Mouse (Mus musculus): Measurements from ENCODE around the gene Gm19426.

DNA sequence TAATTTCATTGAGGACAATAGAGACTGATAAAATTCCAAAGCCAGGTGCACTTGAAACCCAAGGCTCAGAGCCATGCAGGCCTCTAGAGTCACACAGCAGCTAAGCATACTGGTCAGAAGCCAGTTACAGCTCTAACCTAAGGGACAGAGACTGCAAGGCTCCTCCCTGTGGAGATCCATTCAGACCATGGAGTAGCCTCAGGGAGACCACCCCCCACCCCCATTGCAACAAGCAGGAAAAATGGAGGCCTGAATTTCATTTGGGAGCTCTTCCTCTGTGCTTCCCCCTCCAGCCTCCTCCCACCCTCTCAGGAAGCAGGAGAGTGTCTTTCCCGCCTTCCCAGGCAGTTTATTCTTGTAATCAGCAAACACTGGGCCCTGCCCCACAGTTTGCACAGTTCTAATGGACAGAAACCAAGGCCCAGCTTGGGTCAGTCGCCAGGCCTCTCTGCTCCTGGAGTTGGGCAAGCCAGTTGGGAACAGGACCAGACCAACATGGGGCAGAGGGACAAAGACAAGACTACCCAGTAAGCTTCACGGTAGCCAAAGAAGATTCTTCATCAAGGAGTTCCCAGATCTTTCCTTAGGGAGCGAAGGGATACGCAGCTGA, 1.5 kb downstream of the Gm19426 start:
- TF ChIP-seq CTCF (IDR thresholded peaks at IDR 0.05; ENCODE audit: low read depth) = no peak
- no peak for TF ChIP-seq EP300 (IDR thresholded peaks at IDR 0.05; ENCODE audit: low read depth)
